Mouse (Mus musculus) heart, postnatal 0 days (tissue): ENCODE results near the gene Tmcc2. TPM values are rescaled to one million over a fixed set of nuclear protein-coding genes. Genes with fewer than 3 reads are reported as not detected.

Experiments used
- ATAC-seq: fragments of 200-750 bp; cut with Nextera tagmentation; 2 replicates; pipeline ENCODE4 v1.8.0; 2017; ENCODE audit warnings: low read depth, moderate number of reproducible peaks, moderate library complexity; ENCODE audit not compliant: insufficient read depth
- DNase-seq: peaks from one replicate; pipeline ENCODE4 v3.0.0-alpha.2; 2016; ENCODE audit warnings: low spot score
- H3K27ac ChIP-seq: fragments of 300-500 bp; sonication (generic); 2 replicates; pipeline ENCODE4 v1.5.1; 2014; ENCODE audit warnings: low read depth, mild to moderate bottlenecking
- H3K27me3 ChIP-seq: fragments of 300-500 bp; sonication (generic); 2 replicates; pipeline ENCODE4 v1.6.1; 2014; ENCODE audit warnings: low read length, mixed read lengths; ENCODE audit not compliant: control insufficient read depth, insufficient read depth
- H3K36me3 ChIP-seq: fragments of 300-500 bp; sonication (generic); replicated peaks from 2 replicates; pipeline ENCODE4 v1.6.1; 2014; ENCODE audit warnings: low read length, mixed read lengths; ENCODE audit not compliant: control insufficient read depth, insufficient read depth
- H3K4me1 ChIP-seq: fragments of 300-500 bp; sonication (generic); 2 replicates; pipeline ENCODE4 v1.6.1; 2014; ENCODE audit warnings: antibody characterized with exemption; ENCODE audit not compliant: control insufficient read depth, insufficient read depth
- H3K4me2 ChIP-seq: fragments of 300-500 bp; sonication (generic); 2 replicates; pipeline ENCODE4 v1.6.1; 2014; ENCODE audit warnings: low read depth, mild to moderate bottlenecking, low read length, moderate library complexity
- H3K4me3 ChIP-seq: fragments of 300-500 bp; sonication (generic); 2 replicates; pipeline ENCODE4 v1.5.1; 2014; ENCODE audit warnings: low read depth, low read length
- H3K9ac ChIP-seq: fragments of 300-500 bp; sonication (generic); replicated peaks from 2 replicates; pipeline ENCODE4 v1.6.1; 2014; ENCODE audit warnings: low read depth, low read length, mixed read lengths
- H3K9me3 ChIP-seq: fragments of 300-500 bp; sonication (generic); replicated peaks from 2 replicates; pipeline ENCODE4 v1.6.1; 2016; ENCODE audit warnings: low read length; ENCODE audit not compliant: control insufficient read depth
- CTCF ChIP-seq: IDR thresholded peaks from 2 replicates; pipeline ENCODE4 v1.5.1; 2016; ENCODE audit warnings: antibody characterized with exemption, control low read depth, low read depth
- EP300 ChIP-seq: IDR thresholded peaks from 2 replicates; pipeline ENCODE4 v1.6.1; 2016; ENCODE audit warnings: antibody characterized with exemption, low read depth
- WGBS: fragments of 180-500 bp; shearing (Covaris S2); extraction: QIAGEN DNeasy Blood & Tissue Kit; methylation state at CpG from one replicate; pipeline ENCODE4 v1.1.7; 2014; 5-methylcytosine and 5-hydroxymethylcytosine counted together
- polyA plus RNA-seq: library from polyadenylated mRNA; unstranded; fragments of >200 nt; fragmentation: Nextera tagmentation; extraction: Ambion mirVana; gene quantifications from 2 replicates; pipeline ENCODE4 v1.2.1, GENCODE M21; 2015
- total RNA-seq: library from RNA; depleted of rRNA; stranded (reverse); fragments of >200 nt; gene quantifications from 2 replicates; pipeline ENCODE4 v1.2.3, GENCODE M21; 2014; ENCODE audit warnings: low replicate concordance

The Tmcc2 gene
- total and polyA plus RNA-seq, 2 experiments from 2014 or later = 6.5 to 20.4 TPM

DNA sequence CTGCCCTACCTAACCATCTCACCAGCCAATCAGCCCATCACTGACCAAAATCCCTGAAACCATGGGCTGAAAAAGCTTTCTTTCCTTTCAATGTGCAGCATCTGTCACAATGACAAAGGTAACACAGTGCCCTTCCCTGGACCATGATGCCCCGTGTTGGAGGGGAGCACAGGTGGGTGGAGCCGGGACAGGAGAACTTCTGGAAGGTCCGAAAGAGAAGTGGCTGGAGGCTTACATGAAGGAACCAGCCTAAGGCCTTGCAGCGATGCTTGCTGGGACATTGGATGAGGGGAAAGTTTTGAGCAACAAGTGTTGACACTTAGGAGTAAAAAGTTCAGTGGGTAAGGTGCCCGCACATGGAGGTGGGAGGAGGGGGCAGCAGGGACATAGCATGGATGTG is 42.7 kb downstream of the Tmcc2 start:
- no peak overlapping the region for H3K4me2 ChIP-seq
- H3K27me3 ChIP-seq = no peaks in the 10 kb centered on the region
- H3K9ac ChIP-seq = no peak overlapping the region
- DNase-seq = no peak
- H3K9me3 ChIP-seq = no peaks in the 10 kb centered on the region; the same call in 1 of the 2 replicates
- no peak overlapping the region for H3K4me3 ChIP-seq
- no peaks in the 10 kb centered on the region for H3K36me3 ChIP-seq
- H3K27ac ChIP-seq = no peak overlapping the region
- WGBS = 89% methylated on average over 5 of the region's 5 CpGs
- ATAC-seq = no peak
- no peak for TF ChIP-seq EP300
- TF ChIP-seq CTCF = no peak
- peaks cover 10% of the 10 kb centered on the region for H3K4me1 ChIP-seq

DNA sequence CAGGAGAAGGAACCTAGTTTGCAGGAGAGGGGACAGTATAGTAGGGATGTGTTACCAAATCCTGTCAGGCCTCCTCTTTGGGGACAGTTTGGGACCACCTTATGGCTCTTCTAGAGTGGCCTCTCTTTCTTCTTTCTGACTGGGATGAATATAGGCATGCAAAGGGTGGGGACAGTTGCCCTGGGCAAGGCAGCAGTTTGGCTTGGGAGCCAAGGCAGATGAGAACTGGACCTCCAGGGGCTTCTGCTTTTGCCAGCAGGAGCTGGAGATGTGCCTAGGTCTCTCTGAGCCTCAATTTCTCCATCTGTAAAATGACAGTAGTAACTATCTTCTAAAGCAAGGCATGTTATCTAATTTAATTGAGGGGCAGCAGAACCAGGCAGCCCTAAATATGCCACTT is 44.1 kb downstream of the Tmcc2 start:
- Histone ChIP-seq H3K9ac (no peak overlapping the region), H3K9me3 (no peaks in the 10 kb centered on the region; the same call in 1 of the 2 replicates), H3K4me1 (peaks cover 18% of the 10 kb centered on the region; the same call in 1 of the 2 replicates), H3K4me3 (no peak overlapping the region), H3K4me2 (no peak overlapping the region), H3K27ac (peak overlapping the region; percentile 86), H3K36me3 (no peaks in the 10 kb centered on the region), H3K27me3 (no peaks in the 10 kb centered on the region)
- DNase-seq (no peak), ATAC-seq (no peak)
- TF ChIP-seq CTCF = no peak

DNA sequence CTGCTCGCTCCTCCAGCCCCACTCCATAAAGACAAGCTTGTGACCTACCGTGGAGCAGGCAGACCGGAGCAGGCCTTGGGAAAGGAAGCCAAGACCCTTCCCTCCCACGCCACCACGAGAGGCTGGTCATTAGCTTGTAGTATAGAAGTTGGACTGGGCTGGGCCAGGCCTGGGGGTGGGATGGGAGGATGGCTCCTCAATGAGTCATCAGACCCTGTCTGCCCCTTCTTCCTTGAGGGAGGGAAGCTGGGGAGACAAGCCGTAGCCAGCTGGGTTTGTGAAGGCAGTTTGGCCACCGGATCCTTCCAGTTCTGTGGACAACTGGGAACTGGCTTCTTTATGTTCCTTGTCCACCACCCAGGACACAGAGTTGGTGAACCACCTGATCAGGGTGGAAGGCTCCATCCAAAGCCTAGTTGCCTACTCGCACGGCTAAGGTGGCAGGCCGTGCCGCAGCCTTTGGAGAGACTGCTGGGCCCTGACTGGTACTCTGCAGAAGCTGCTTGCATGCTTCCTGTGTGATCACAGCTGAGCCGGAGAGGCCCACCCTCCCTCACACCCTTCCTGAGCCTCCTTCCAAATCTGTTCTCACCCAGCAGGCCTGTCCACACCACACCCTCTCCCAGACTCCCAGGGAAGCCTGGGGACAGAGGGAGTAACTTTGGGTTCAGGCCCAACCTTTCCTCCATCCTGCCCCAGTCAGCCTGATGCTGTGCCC is 44.8 kb downstream of the Tmcc2 start:
- DNase-seq (peak; percentile 62), ATAC-seq (peak; percentile 82)
- Histone ChIP-seq H3K27me3 (no peaks in the 10 kb centered on the region), H3K4me1 (peaks cover 19% of the 10 kb centered on the region; the same call in 1 of the 2 replicates), H3K27ac (peak overlapping the region; percentile 86), H3K4me2 (no peak overlapping the region), H3K36me3 (no peaks in the 10 kb centered on the region), H3K4me3 (no peak overlapping the region), H3K9ac (no peak overlapping the region; the same call in 1 of the 2 replicates), H3K9me3 (no peaks in the 10 kb centered on the region; the same call in 1 of the 2 replicates)
- no peak for TF ChIP-seq EP300
- TF ChIP-seq CTCF = no peak
- WGBS = 53% methylated on average over 12 of the region's 12 CpGs

DNA sequence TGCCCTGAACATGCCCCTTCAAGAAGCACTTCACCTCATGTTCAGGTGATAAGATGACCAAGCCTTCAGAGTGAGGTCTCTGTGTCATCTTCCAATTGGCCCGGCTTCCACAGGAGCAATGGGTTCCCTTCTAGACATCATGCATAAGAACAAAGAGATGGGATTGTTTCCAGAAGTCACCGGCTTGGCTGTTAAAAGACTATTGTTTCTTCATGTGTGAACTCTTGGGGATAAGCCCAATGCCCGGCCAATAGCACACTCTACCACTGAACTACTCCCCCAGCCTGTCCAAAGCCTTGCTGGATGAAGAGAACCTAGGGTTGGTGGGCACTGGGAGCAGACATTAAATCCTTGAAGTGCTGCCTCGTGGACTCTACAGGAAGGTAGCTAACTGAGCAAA is 45.6 kb downstream of the Tmcc2 start:
- H3K27me3 ChIP-seq = no peaks in the 10 kb centered on the region
- no peaks in the 10 kb centered on the region; the same call in 1 of the 2 replicates for H3K9me3 ChIP-seq
- no peak overlapping the region for H3K4me2 ChIP-seq
- H3K36me3 ChIP-seq = no peaks in the 10 kb centered on the region
- H3K9ac ChIP-seq = no peak overlapping the region
- TF ChIP-seq EP300 (no peak), CTCF (no peak)
- H3K27ac ChIP-seq = peak overlapping the region; percentile 86
- no peak overlapping the region for H3K4me3 ChIP-seq
- DNase-seq = peak; percentile 11
- ATAC-seq = no peak
- 60% methylated on average over 4 of the region's 4 CpGs for WGBS
- H3K4me1 ChIP-seq = peaks cover 19% of the 10 kb centered on the region; the same call in 1 of the 2 replicates

DNA sequence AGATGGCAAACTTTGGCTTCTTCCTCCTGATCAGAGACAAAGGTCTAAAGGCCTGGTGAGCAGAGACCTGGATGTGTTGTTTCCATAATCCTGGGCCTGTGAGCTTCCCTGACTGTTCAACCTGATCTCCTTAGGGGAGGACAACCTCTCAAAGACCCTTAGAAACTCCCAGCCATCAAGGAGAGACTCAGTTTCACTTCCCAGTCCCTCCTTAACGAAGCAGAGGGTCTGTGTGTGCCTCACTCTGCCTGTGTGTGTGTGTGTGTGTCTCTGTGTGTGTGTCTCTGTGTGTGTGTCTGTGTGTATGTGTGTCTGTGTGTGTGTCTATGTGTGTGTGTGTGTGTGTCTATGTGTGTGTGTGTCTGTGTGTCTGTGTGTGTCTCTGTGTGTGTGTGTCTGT is 47.4 kb downstream of the Tmcc2 start:
- no peak overlapping the region for H3K4me3 ChIP-seq
- no peak overlapping the region for H3K27ac ChIP-seq
- H3K9ac ChIP-seq = no peak overlapping the region
- whole genome bisulfite sequencing = 95% methylated on average over 1 of the region's 1 CpGs
- no peak overlapping the region for H3K4me2 ChIP-seq
- H3K9me3 ChIP-seq = no peaks in the 10 kb centered on the region
- TF ChIP-seq CTCF (no peak), EP300 (no peak)
- no peak for ATAC-seq
- no peaks in the 10 kb centered on the region for H3K36me3 ChIP-seq
- no peaks in the 10 kb centered on the region for H3K27me3 ChIP-seq
- H3K4me1 ChIP-seq = peaks cover 21% of the 10 kb centered on the region; the same call in 1 of the 2 replicates
- no peak for DNase-seq

DNA sequence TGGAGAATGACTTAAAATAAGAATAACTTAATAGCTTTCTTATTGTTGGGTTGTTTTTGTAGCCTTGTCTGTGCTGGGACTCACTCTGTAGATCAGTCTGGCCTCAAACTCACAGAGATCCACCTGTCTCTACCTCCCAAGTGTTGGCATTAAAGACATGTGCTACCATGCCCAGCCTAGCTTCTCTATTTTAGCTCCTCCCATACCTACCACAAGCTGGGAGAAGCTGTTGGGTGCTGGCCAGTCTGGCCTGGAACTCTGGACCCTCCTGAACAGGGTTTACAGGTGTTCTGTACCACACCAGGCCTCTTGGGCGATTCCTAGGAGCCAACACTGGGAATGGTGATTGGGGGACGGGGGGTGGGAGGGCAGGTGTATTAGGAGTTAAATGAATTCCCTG is 47.9 kb downstream of the Tmcc2 start:
- 94% methylated on average over 2 of the region's 2 CpGs for WGBS
- ATAC-seq (no peak), DNase-seq (no peak)
- Histone ChIP-seq H3K36me3 (no peaks in the 10 kb centered on the region), H3K9ac (no peak overlapping the region), H3K4me3 (no peak overlapping the region), H3K27me3 (no peaks in the 10 kb centered on the region), H3K27ac (no peak overlapping the region), H3K4me1 (peaks cover 25% of the 10 kb centered on the region; the same call in 1 of the 2 replicates), H3K9me3 (no peaks in the 10 kb centered on the region), H3K4me2 (no peak overlapping the region)
- TF ChIP-seq EP300 = no peak
- no peak for TF ChIP-seq CTCF
